Mouse (Mus musculus): Measurements from ENCODE around the gene Kcnj1. TPM values are rescaled to one million over a fixed set of nuclear protein-coding genes. Genes with fewer than 3 reads are reported as not detected.

The Kcnj1 gene
- total RNA-seq (2014; rRNA removed), result not detected in 2 replicates
- not detected in 2 replicates for polyA plus RNA-seq (2015; fragmentation: Nextera tagmentation; extraction: Ambion mirVana)

DNA sequence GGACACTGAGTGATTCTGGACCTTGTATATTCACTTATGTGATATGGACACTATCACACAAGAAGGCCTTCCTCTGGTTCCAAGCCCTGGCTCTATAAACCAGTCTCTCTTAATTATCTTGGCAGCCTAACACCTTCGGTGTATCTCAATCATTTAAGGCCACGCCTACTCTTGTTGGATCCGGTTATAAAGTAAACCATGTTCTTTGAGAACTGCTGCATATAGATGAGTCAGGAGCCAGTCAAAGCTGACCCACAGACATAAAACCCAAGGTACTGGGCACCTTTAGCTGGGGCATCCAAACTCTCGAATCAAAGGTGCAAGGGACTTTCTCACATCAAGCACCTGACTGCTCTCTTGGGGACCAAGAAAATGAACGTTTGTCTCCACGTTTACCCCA is at the start of gene Kcnj1:
TSS of gene Kcnj1 (plus strand) at position 292 of the 400 bp plus-strand sequence.
- no peak within 1 kb of the TSS for H3K4me2 ChIP-seq (ENCODE audit: low read depth)

DNA sequence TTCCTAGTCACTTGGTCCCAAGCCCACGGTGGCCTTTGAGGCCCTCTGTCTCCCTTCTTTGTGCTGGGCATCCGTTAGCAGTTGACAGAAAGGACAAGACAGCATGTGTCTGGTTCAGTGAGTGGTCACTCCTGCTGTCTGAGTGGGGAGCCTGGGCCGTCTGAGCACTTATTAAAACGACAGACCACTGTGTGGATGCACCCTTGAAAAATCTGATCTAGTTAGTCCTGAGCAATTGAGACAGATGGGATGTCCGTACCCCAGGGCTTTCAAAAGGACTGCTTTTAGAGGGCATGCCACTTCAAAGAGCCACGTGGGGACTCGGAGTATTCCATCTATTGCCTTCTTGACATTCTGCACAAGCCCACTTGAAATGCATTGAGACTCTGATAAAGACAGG is 48.7 kb upstream of the Kcnj1 start:
- no peaks in the 10 kb centered on the region; the same call in 1 of the 2 replicates for H3K27me3 ChIP-seq (ENCODE audit: insufficient read depth, low read length)
- WGBS, result 69% methylated on average over 7 of the region's 7 CpGs
- no peaks in the 10 kb centered on the region for H3K9me3 ChIP-seq (ENCODE audit: low read length)
- no peaks in the 10 kb centered on the region for H3K36me3 ChIP-seq (ENCODE audit: insufficient read depth)
- H3K9ac ChIP-seq, result no peak overlapping the region
- ATAC-seq, result no peak
- no peak for DNase-seq
- no peak overlapping the region for H3K4me3 ChIP-seq (ENCODE audit: low read depth, low read length)
- H3K4me2 ChIP-seq (ENCODE audit: low read depth), result no peak overlapping the region
- no peak for TF ChIP-seq CTCF (IDR thresholded peaks at IDR 0.05; ENCODE audit: low read depth)
- no peaks in the 10 kb centered on the region for H3K4me1 ChIP-seq (ENCODE audit: insufficient read depth)
- H3K27ac ChIP-seq (ENCODE audit: low read depth, low read length), result no peak overlapping the region

More for the DNA sequence above, at the start of gene Kcnj1:
- Histone ChIP-seq H3K4me1 (ENCODE audit: insufficient read depth) (no peaks in the 10 kb centered on the region), H3K36me3 (ENCODE audit: insufficient read depth) (no peaks in the 10 kb centered on the region), H3K27me3 (ENCODE audit: insufficient read depth, low read length) (no peaks in the 10 kb centered on the region), H3K9ac (no peak within 1 kb of the TSS), H3K27ac (ENCODE audit: low read depth, low read length) (no peak within 1 kb of the TSS), H3K4me3 (ENCODE audit: low read depth, low read length) (no peak within 1 kb of the TSS), H3K9me3 (ENCODE audit: low read length) (no peaks in the 10 kb centered on the region)
- DNase-seq, result no peak
- ATAC-seq, result no peak
- no peak for TF ChIP-seq CTCF (IDR thresholded peaks at IDR 0.05; ENCODE audit: low read depth)
- 91% methylated on average over 6 of the region's 6 CpGs for WGBS

DNA sequence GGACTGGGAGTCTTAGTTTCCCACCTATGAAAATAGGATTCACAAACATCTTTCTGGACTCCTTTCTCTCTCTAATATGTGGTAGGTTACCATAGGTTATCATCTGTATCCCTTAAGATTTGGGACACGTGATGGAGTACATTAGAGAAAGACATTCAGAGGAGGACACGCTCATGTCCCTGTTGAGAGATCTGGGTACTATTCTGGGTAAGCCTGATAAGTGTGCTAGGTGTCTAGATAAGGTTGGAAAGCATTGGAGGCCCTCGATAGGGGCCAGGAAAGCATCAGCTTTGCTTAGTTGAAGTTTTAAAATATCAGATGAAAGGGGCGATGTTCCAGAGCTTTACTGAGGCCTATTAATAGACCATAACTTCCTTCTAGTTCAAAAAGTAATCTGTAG is 43.5 kb upstream of the Kcnj1 start:
- no peak for ATAC-seq
- no peak for TF ChIP-seq CTCF (IDR thresholded peaks at IDR 0.05; ENCODE audit: low read depth)
- Histone ChIP-seq H3K36me3 (ENCODE audit: insufficient read depth) (no peaks in the 10 kb centered on the region), H3K9me3 (ENCODE audit: low read length) (no peaks in the 10 kb centered on the region), H3K4me2 (ENCODE audit: low read depth) (no peak overlapping the region), H3K4me1 (ENCODE audit: insufficient read depth) (no peaks in the 10 kb centered on the region), H3K4me3 (ENCODE audit: low read depth, low read length) (no peak overlapping the region), H3K27me3 (ENCODE audit: insufficient read depth, low read length) (no peaks in the 10 kb centered on the region; the same call in 1 of the 2 replicates), H3K27ac (ENCODE audit: low read depth, low read length) (no peak overlapping the region), H3K9ac (no peak overlapping the region)
- DNase-seq, result no peak
- WGBS, result 96% methylated on average over 4 of the region's 4 CpGs

DNA sequence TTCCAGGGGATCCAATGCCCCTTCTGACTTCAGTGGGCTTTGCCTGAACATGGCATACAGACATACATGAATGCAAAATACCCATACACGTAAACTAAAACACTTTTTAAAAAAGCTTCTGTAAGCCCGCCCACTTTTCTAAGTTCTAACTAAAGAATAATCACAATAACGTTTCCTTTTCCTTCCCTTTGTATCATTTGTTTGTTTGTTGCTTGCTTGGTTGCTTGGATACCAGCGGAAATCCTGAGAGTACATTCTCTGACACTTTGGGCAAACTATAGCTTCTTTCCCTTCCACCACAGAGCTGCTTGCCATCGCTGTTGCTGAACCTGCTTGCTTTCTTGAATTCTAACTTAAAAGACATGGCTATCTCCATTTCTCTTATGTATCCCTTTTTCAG is 41.1 kb upstream of the Kcnj1 start:
- DNase-seq (no peak), ATAC-seq (no peak)
- Histone ChIP-seq H3K4me2 (ENCODE audit: low read depth) (no peak overlapping the region), H3K9ac (no peak overlapping the region), H3K27ac (ENCODE audit: low read depth, low read length) (no peak overlapping the region), H3K4me1 (ENCODE audit: insufficient read depth) (no peaks in the 10 kb centered on the region), H3K9me3 (ENCODE audit: low read length) (no peaks in the 10 kb centered on the region), H3K27me3 (ENCODE audit: insufficient read depth, low read length) (no peaks in the 10 kb centered on the region), H3K4me3 (ENCODE audit: low read depth, low read length) (no peak overlapping the region), H3K36me3 (ENCODE audit: insufficient read depth) (no peaks in the 10 kb centered on the region)
- no peak for TF ChIP-seq CTCF (IDR thresholded peaks at IDR 0.05; ENCODE audit: low read depth)
- 50% methylated on average over 5 of the region's 5 CpGs for WGBS

DNA sequence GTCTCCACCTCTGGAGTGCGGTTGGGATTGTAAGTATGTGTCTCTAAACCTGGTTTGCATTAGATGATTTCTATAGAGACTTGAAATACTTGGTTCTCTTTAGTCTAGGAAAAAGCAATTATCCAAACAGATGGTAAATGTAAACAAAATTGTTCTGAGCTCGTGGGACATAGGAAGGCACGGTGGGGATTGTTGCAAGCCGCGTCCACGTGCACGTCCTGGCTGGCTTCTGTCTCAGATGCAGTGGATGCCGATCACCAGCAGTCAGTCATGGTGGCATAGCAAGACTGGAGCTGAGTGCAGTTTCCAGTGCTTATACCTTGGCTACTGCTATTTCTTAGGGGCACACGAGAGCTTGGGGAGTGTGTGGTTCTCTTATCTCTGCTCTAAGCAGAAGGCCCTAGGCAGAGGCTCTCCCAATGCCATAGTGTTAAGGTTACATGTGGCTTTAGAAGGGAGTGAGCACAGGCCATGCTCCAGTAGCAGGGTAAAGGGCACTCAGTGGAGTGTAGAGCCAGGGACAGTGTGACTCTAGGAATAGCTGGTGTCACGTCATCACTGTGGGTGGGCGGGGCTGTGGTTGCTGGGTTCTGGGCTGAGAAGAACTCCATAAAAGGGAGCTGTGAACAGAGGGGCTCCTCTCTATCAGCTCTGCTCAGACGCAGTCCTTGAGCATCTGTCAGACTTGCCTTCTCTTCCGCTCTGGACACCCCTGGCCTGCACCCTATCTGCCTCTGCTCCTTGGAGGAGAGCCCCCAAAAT is 36.7 kb upstream of the Kcnj1 start:
- no peak overlapping the region for H3K4me2 ChIP-seq (ENCODE audit: low read depth)
- no peaks in the 10 kb centered on the region for H3K27me3 ChIP-seq (ENCODE audit: insufficient read depth, low read length)
- no peak overlapping the region for H3K9ac ChIP-seq

DNA sequence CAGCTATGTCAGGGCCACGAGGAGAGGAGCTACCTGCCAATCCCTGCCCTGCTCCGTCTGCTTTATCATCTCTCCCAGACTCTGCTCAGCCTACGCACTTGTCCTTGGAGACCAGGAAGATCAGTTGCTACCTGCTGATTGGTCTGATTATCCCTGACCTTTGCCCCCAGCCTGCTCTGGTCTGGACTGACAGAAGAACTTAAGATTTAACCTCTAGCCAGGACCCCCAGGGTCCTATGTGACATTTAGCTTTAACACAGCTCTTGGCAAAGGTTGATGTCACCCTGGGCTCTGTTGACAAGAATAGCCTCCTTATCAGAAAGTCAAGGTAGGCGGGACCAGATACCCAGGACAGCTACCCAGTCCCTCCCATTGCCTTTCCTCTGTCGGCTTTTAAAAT is 31.5 kb upstream of the Kcnj1 start:
- ATAC-seq, result no peak

More for the DNA sequence above, 36.7 kb upstream of the Kcnj1 start:
- 83% methylated on average over 13 of the region's 13 CpGs for WGBS
- ATAC-seq (no peak), DNase-seq (no peak)
- no peaks in the 10 kb centered on the region for H3K9me3 ChIP-seq (ENCODE audit: low read length)
- no peaks in the 10 kb centered on the region for H3K4me1 ChIP-seq (ENCODE audit: insufficient read depth)
- H3K36me3 ChIP-seq (ENCODE audit: insufficient read depth), result no peaks in the 10 kb centered on the region
- no peak overlapping the region for H3K4me3 ChIP-seq (ENCODE audit: low read depth, low read length)
- H3K27ac ChIP-seq (ENCODE audit: low read depth, low read length), result no peak overlapping the region
- TF ChIP-seq CTCF (IDR thresholded peaks at IDR 0.05; ENCODE audit: low read depth), result no peak

DNA sequence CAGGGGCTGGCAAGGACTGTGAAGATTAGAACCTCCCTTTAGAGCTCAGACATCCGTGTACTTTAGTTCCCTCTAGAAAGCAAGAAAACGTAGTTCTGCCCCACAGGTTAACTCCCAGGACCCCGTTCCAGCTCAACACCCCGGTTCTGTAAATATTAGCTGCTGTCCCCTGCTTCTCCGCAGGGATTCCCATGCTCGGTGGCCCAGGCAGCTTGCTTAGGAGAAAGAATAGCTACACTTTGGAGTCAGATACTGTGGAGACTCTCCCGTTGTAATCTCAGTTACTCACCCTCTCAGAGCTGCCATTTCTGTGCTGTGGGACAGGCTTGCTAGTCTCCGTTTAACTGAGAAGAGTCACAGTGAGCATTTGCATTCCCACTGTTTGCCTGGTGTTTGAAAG is 29.4 kb upstream of the Kcnj1 start:
- no peak for TF ChIP-seq CTCF (IDR thresholded peaks at IDR 0.05; ENCODE audit: low read depth)
- ATAC-seq (no peak), DNase-seq (no peak)
- no peak overlapping the region for H3K27ac ChIP-seq (ENCODE audit: low read depth, low read length)
- H3K4me1 ChIP-seq (ENCODE audit: insufficient read depth), result peaks cover 7% of the 10 kb centered on the region; the same call in 1 of the 2 replicates
- 17% methylated on average over 8 of the region's 8 CpGs for WGBS
- H3K4me2 ChIP-seq (ENCODE audit: low read depth), result no peak overlapping the region
- no peaks in the 10 kb centered on the region for H3K36me3 ChIP-seq (ENCODE audit: insufficient read depth)
- H3K9me3 ChIP-seq (ENCODE audit: low read length), result no peaks in the 10 kb centered on the region
- no peak overlapping the region for H3K9ac ChIP-seq
- no peak overlapping the region for H3K4me3 ChIP-seq (ENCODE audit: low read depth, low read length)
- H3K27me3 ChIP-seq (ENCODE audit: insufficient read depth, low read length), result peaks cover 32% of the 10 kb centered on the region

More for the DNA sequence above, 31.5 kb upstream of the Kcnj1 start:
- 70% methylated on average over 5 of the region's 5 CpGs for WGBS
- H3K4me2 ChIP-seq (ENCODE audit: low read depth), result no peak overlapping the region
- no peak for DNase-seq
- no peaks in the 10 kb centered on the region for H3K9me3 ChIP-seq (ENCODE audit: low read length)
- no peaks in the 10 kb centered on the region for H3K36me3 ChIP-seq (ENCODE audit: insufficient read depth)
- H3K4me1 ChIP-seq (ENCODE audit: insufficient read depth), result peaks cover 7% of the 10 kb centered on the region; the same call in 1 of the 2 replicates
- no peak overlapping the region for H3K9ac ChIP-seq
- H3K27ac ChIP-seq (ENCODE audit: low read depth, low read length), result no peak overlapping the region
- H3K4me3 ChIP-seq (ENCODE audit: low read depth, low read length), result no peak overlapping the region
- no peak for TF ChIP-seq CTCF (IDR thresholded peaks at IDR 0.05; ENCODE audit: low read depth)
- H3K27me3 ChIP-seq (ENCODE audit: insufficient read depth, low read length), result peaks cover 30% of the 10 kb centered on the region

All from forebrain, postnatal 0 days (tissue).